Mouse (Mus musculus) forebrain, embryonic 13.5 days (tissue): ENCODE measurements at regions not wholly inside any gene's neighbourhood (a gene's known extent, or its start where the extent isn't known, plus 50 kb on each side); places are given as distances from the start of the nearest gene placed in this dataset.

Source experiments
- ATAC-seq: fragments of 200-750 bp; cut with Nextera tagmentation; 2 replicates; pipeline ENCODE4 v1.8.0; 2017
- H3K27ac ChIP-seq: fragments of 300-500 bp; sonication (generic); 2 replicates; pipeline ENCODE4 v1.5.1; 2015; ENCODE audit warnings: inconsistent platforms, mild to moderate bottlenecking, moderate library complexity
- H3K27me3 ChIP-seq: fragments of 300-500 bp; sonication (generic); 2 replicates; pipeline ENCODE4 v1.6.1; 2015; ENCODE audit warnings: mild to moderate bottlenecking, inconsistent platforms
- H3K36me3 ChIP-seq: fragments of 300-500 bp; sonication (generic); 2 replicates; pipeline ENCODE4 v1.6.1; 2015; ENCODE audit warnings: mild to moderate bottlenecking, inconsistent platforms; ENCODE audit not compliant: poor library complexity, severe bottlenecking
- H3K4me1 ChIP-seq: fragments of 300-500 bp; sonication (generic); 2 replicates; pipeline ENCODE4 v1.6.1; 2015; ENCODE audit warnings: inconsistent platforms
- H3K4me2 ChIP-seq: fragments of 300-500 bp; sonication (generic); 2 replicates; pipeline ENCODE4 v1.6.1; 2015; ENCODE audit warnings: inconsistent platforms, mild to moderate bottlenecking, moderate library complexity
- H3K4me3 ChIP-seq: fragments of 300-500 bp; sonication (generic); 2 replicates; pipeline ENCODE4 v1.5.1; 2015; ENCODE audit warnings: mild to moderate bottlenecking, inconsistent platforms
- H3K9ac ChIP-seq: fragments of 300-500 bp; sonication (generic); 2 replicates; pipeline ENCODE4 v1.6.1; 2015; ENCODE audit warnings: mild to moderate bottlenecking, inconsistent platforms
- H3K9me3 ChIP-seq: fragments of 300-500 bp; sonication (generic); replicated peaks from 2 replicates; pipeline ENCODE4 v1.6.1; 2016; ENCODE audit warnings: inconsistent platforms
- WGBS: fragments of 180-500 bp; shearing (Covaris S2); methylation state at CpG from one replicate; pipeline ENCODE4 v1.1.7; 2015; 5-methylcytosine and 5-hydroxymethylcytosine counted together

- H3K4me2 ChIP-seq, result no peak overlapping the region
- no peak overlapping the region for H3K9ac ChIP-seq
- no peak overlapping the region for H3K4me3 ChIP-seq
- no peaks in the 10 kb centered on the region for H3K9me3 ChIP-seq
- no peaks in the 10 kb centered on the region for H3K36me3 ChIP-seq
- H3K27me3 ChIP-seq, result no peaks in the 10 kb centered on the region
- H3K27ac ChIP-seq, result no peak overlapping the region
- no peaks in the 10 kb centered on the region for H3K4me1 ChIP-seq
- ATAC-seq, result no peak
- 85% methylated on average over 5 of the region's 5 CpGs for WGBS
Measured at GRCm38 (mm10) chr16:13034136-13034535, 75.3 kb upstream of the Ercc4 start.

GRCm38 (mm10) chr16:13036596-13036995 lies 72.9 kb upstream of the Ercc4 start:
- H3K27ac ChIP-seq, result no peak overlapping the region
- no peak overlapping the region for H3K4me2 ChIP-seq
- no peaks in the 10 kb centered on the region for H3K36me3 ChIP-seq
- H3K27me3 ChIP-seq, result no peaks in the 10 kb centered on the region
- no peaks in the 10 kb centered on the region for H3K4me1 ChIP-seq
- WGBS, result 94% methylated on average over 4 of the region's 4 CpGs
- H3K9ac ChIP-seq, result no peak overlapping the region
- no peak for ATAC-seq
- H3K4me3 ChIP-seq, result no peak overlapping the region
- no peaks in the 10 kb centered on the region for H3K9me3 ChIP-seq

GRCm38 (mm10) chr16:13040312-13041100 lies 69.0 kb upstream of the Ercc4 start:
- no peak for ATAC-seq
- Histone ChIP-seq H3K4me2 (no peak overlapping the region), H3K27me3 (no peaks in the 10 kb centered on the region), H3K9me3 (no peaks in the 10 kb centered on the region), H3K4me3 (no peak overlapping the region), H3K9ac (no peak overlapping the region), H3K4me1 (no peaks in the 10 kb centered on the region), H3K27ac (no peak overlapping the region), H3K36me3 (no peaks in the 10 kb centered on the region)
- 47% methylated on average over 15 of the region's 15 CpGs for WGBS

GRCm38 (mm10) chr16:13041356-13041755 lies 68.1 kb upstream of the Ercc4 start:
- no peaks in the 10 kb centered on the region for H3K9me3 ChIP-seq
- H3K9ac ChIP-seq, result no peak overlapping the region
- no peak overlapping the region for H3K27ac ChIP-seq
- no peaks in the 10 kb centered on the region for H3K4me1 ChIP-seq
- H3K36me3 ChIP-seq, result no peaks in the 10 kb centered on the region
- H3K27me3 ChIP-seq, result no peaks in the 10 kb centered on the region
- H3K4me2 ChIP-seq, result no peak overlapping the region
- H3K4me3 ChIP-seq, result no peak overlapping the region
- WGBS, result 83% methylated on average over 3 of the region's 3 CpGs
- ATAC-seq, result no peak

GRCm38 (mm10) chr16:13045079-13045590 lies 64.3 kb upstream of the Ercc4 start:
- H3K4me2 ChIP-seq, result no peak overlapping the region
- H3K4me1 ChIP-seq, result no peaks in the 10 kb centered on the region
- WGBS, result 80% methylated on average over 10 of the region's 10 CpGs
- H3K27ac ChIP-seq, result no peak overlapping the region
- H3K9me3 ChIP-seq, result no peaks in the 10 kb centered on the region
- H3K27me3 ChIP-seq, result no peaks in the 10 kb centered on the region
- no peak overlapping the region for H3K9ac ChIP-seq
- H3K36me3 ChIP-seq, result no peaks in the 10 kb centered on the region
- ATAC-seq, result no peak
- no peak overlapping the region for H3K4me3 ChIP-seq

- H3K9ac ChIP-seq, result no peak overlapping the region
- no peaks in the 10 kb centered on the region for H3K36me3 ChIP-seq
- ATAC-seq, result no peak
- no peak overlapping the region for H3K4me2 ChIP-seq
- H3K9me3 ChIP-seq, result no peaks in the 10 kb centered on the region
- H3K4me1 ChIP-seq, result no peaks in the 10 kb centered on the region
- WGBS, result 76% methylated on average over 6 of the region's 6 CpGs
- no peak overlapping the region for H3K4me3 ChIP-seq
- H3K27me3 ChIP-seq, result no peaks in the 10 kb centered on the region
- no peak overlapping the region for H3K27ac ChIP-seq
Measured at GRCm38 (mm10) chr16:13046366-13047120, 62.9 kb upstream of the Ercc4 start.

GRCm38 (mm10) chr16:13049321-13049720 lies 60.2 kb upstream of the Ercc4 start:
- H3K27me3 ChIP-seq, result no peaks in the 10 kb centered on the region
- no peak overlapping the region for H3K9ac ChIP-seq
- H3K4me3 ChIP-seq, result no peak overlapping the region
- no peak overlapping the region for H3K27ac ChIP-seq
- H3K36me3 ChIP-seq, result no peaks in the 10 kb centered on the region
- no peaks in the 10 kb centered on the region for H3K4me1 ChIP-seq
- 92% methylated on average over 4 of the region's 4 CpGs for WGBS
- H3K9me3 ChIP-seq, result no peaks in the 10 kb centered on the region
- no peak overlapping the region for H3K4me2 ChIP-seq
- ATAC-seq, result no peak

- Histone ChIP-seq H3K4me3 (no peak overlapping the region), H3K36me3 (no peaks in the 10 kb centered on the region), H3K27ac (no peak overlapping the region), H3K9ac (no peak overlapping the region), H3K4me1 (no peaks in the 10 kb centered on the region), H3K4me2 (no peak overlapping the region), H3K9me3 (no peaks in the 10 kb centered on the region), H3K27me3 (no peaks in the 10 kb centered on the region)
- 74% methylated on average over 8 of the region's 8 CpGs for WGBS
- no peak for ATAC-seq
Measured at GRCm38 (mm10) chr16:13050225-13050892, 59.1 kb upstream of the Ercc4 start.

- H3K9me3 ChIP-seq, result no peaks in the 10 kb centered on the region
Measured at GRCm38 (mm10) chr16:13054956-13055355, 54.5 kb upstream of the Ercc4 start.

More at GRCm38 (mm10) chr16:13054956-13055355, 54.5 kb upstream of the Ercc4 start:
- Histone ChIP-seq H3K4me1 (no peaks in the 10 kb centered on the region), H3K4me3 (no peak overlapping the region), H3K36me3 (no peaks in the 10 kb centered on the region), H3K4me2 (no peak overlapping the region), H3K27me3 (no peaks in the 10 kb centered on the region), H3K27ac (no peak overlapping the region), H3K9ac (no peak overlapping the region)
- WGBS, result 86% methylated on average over 7 of the region's 7 CpGs
- no peak for ATAC-seq
